Mouse (Mus musculus) layer of hippocampus, adult 9-11 months (tissue): Measurements from ENCODE around the gene Zcchc2.

ENCODE experiments used
- DNase-seq: peaks from one replicate; pipeline ENCODE4 v3.0.0; 2022

The Zcchc2 gene

DNA sequence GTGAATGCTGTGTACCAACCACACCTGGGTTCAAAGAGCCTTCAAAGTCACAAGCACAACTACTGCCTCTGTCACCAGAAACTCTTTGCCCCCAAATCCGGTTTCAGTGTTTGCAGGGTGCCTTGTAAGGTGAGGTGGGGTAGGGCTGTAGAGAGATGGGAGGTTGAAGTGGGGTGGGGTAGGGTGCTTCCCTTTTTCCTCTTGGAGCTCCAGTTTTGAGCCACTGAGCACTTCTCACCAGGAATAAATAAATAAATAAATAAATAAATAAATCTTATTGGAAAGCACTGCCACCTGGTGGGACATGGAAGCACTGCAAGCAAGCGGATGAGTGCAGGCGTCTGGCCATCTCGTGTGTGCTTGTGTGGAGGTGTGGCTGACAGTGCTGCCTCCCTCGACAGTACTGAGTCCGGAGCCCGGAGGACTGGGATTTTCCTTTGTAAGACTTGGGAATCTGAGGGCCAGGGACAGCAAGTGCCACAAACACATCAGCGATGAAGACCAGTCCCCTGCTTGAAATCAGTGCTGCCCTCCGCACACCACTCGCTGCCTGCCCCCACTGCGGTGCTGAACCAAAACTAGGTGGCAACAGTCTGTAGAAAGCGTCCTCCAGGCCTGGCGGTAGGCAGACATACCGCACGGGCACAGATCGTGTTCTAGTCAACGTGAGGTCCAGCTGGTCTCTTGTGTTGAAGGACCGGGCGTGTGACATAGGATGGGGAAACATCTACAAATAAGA, 46.8 kb downstream of the Zcchc2 start:
- DNase-seq: peak; percentile 51

DNA sequence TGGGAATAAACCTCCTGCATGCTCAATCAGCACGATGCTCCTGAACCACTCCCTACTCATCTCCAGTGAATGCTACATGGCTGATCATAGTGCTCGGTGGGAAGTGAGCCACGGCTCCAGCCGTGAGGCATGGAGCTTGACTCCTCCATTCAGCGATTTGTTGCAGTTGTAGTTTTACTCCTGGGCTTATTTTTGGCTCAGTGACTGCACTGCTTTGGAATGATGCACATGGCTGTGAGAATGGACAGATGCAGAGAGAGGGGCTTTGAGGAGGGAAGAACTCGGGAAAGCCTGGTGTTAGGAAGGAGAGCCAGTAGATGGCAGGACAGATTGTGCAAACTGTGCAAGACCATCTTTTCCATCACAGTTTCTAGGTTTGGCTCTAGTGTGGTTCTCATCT, 49.1 kb downstream of the Zcchc2 start:
- no peak for DNase-seq

- DNase-seq: no peak
Measured at GRCm38 (mm10) chr1:106040271-106040670, 50.1 kb downstream of the Zcchc2 start.

DNA sequence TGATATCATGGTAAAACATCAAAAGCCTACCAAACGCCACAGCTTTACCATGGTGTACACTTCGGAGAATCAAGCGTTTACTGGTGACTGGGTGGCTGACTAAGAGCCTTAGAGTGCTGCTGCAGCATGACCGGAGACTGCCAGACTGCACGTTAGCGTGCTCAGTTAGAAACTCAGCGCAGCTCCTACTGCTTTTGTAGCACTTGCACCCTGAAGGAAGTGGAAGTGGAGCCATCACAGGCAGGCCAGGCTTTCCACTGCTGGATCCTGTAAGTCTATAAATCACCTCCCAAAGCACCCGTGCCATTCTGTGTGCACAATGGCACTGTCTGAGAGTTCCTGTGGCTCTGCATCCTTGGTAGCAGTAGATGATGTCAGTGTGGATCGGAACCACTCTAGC, 52.0 kb downstream of the Zcchc2 start:
- no peak for DNase-seq

- no peak for DNase-seq
Measured at GRCm38 (mm10) chr1:106043053-106043820, 53.0 kb downstream of the Zcchc2 start.

- no peak for DNase-seq
Measured at GRCm38 (mm10) chr1:106049036-106049435, 58.8 kb downstream of the Zcchc2 start.

DNA sequence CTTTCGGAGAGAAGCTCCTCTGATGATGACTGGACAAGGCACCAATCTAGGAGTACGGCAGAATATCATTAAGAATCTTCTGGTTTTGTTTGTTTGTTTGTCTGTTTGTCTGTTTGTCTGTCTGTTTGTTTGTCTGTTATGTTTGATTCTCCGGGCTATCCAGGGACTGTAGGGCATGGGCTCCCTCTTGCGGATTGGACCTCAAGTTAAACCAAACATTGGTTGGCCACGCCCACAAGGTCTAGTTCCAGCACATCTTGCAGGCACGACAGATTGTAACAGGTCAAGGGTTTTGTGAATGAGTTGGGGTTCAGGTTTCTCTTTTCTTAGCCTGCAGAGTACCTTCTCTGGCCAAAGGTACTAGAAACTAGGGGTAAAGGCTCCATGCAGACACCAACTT, 64.8 kb downstream of the Zcchc2 start:
- no peak for DNase-seq

DNA sequence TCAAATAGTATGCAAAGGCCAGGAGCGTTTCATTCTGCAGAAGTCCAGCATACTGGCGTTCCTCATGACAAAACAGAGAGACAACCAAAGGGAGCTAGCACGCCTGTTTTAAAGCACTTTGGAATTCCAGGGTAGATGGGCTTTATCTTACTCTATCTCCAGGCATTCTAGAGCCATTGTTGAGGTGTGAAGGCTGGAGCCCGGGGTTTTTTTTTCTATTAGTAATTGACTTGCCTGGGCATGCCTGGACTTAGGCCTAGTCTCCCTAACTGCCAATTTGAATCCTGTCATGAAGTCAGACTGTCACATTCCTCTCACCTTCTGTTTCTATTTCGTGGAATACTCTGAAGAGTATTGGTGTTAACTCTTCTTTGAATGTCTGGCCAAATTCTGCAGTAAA, 68.1 kb downstream of the Zcchc2 start:
- no peak for DNase-seq

DNA sequence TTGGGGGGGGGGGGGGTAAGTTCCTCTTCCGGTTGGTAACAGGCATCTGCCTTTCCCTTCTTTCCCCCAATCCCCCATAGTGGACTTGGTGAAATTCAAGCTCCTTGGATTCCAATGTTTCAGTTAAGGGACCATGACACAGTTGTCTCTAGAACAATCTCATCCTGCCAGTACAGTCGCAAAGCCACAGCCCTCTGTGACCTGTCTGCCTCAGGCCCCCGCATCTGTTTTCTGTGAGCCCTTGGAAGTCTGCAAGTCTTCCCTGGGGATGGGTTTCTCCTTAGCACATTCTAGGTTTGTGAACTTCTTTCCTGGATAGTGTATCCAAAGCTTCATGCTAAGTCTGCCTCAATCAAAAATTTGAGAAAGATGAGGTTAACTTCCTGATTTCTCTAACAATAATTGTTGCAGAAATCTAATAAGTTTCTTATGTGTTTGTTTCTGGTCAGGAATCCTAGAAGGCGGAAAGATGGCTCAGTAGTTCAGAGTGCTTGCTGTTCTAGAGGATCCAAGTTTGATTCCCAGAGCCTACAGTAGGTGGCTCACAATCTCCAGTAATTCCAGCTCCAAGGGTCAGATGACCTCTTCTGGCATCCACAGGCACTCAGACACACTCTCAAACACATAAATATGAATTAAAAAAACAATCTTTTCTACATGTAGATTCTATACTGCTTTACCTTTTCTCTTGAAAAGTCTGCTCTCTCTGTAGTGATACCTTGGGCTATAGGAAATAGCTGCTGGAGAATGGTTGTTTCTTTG, 69.5 kb downstream of the Zcchc2 start:
- DNase-seq: no peak

DNA sequence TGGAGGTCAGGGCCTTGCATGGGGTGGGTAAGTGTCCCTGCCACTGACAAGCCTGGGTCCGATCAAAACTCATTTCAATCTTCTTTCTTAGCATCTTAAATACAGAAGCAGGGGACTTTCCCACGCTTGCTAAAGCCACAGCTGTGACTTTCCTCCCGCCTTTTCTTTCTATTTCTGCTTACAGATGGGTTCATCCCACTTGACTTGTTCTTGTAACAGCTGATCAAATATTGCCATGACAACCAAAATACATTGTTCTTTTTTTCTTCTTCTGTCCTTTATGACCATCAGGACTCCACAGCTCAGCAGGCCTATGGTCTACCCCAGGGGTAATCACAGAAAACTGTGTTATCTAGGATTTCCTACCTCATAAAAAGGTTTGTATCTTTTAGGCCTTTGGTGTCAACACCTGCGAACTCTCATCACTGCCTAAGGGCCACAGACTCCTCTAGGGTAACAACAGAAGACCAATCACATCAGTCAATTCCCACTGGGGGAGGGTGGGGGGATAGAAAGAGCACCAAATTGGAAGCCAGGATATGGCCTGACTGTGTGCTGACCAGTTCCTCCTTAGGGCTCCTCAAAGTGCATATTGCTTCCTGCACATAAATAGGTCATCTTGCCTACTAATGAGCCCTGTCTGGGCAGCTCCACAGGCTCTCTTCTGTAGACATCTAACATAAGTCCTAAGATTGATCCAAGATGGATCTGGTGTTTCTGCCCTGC, 71.1 kb downstream of the Zcchc2 start:
- no peak for DNase-seq

GRCm38 (mm10) chr1:106062891-106063590, 72.8 kb downstream of the Zcchc2 start:
- DNase-seq: no peak

- no peak for DNase-seq
Measured at GRCm38 (mm10) chr1:106063591-106064170, 73.5 kb downstream of the Zcchc2 start.

DNA sequence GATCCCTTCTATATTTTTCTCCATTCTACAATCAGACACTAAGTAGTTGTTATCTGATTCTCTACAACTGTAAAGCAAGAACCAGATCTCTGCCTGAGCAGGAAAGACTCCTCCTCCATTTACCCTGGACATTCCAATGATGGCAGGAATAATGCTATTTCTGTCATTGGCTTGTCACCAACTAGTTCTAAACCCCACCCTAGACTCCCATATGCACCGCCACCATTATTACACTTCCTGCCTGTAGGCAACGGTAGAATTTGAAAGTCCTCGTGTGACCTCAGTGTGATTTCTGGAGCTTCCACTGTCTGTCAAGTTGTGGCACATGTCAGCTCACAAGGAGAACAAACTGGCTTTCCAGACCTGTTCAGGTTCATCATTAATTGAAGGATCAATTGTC, 74.1 kb downstream of the Zcchc2 start:
- DNase-seq: no peak

DNA sequence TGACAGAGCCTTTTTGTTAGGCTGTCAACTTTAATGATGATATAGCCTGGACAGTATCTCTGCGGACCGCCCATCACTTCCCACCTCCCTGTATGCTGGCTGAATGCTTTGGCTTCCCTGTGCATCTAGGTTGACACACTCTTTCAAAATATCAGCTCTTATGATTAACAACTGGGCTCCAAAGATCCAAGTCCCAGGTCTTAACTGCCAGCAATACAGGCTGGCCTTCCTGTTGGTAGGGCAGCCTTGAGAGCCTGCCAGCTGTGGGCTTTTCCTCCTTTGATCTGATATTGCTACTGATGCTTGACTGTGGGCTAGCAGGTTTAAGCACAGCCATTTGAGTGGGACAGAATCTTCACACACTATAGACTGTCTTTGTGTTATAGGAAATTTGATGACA, 74.5 kb downstream of the Zcchc2 start:
- DNase-seq: no peak

DNA sequence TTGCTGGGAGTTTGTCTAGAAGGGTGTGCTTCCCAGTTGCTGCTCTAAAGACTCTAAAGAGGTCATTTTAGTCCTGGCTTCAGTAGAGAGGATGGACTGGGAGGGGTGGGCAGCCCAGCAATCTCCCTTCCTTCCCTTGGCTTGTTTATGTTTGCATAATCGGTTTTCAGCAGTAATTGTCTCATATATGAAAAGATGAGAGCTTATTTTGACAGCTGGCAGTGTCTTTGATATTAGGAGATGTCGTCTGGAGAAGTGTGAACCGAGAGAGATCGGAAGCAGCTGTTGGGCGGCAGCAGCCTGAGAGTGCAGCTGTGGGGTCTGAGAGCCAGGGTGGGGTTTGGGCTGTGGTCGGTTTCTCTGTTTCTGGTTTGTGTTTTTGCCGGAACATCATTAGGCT, 75.5 kb downstream of the Zcchc2 start:
- no peak for DNase-seq

GRCm38 (mm10) chr1:106067306-106067705, 77.1 kb downstream of the Zcchc2 start:
- DNase-seq: no peak

GRCm38 (mm10) chr1:106069867-106070543, 79.8 kb downstream of the Zcchc2 start:
- DNase-seq: no peak

GRCm38 (mm10) chr1:106070814-106071213, 80.6 kb downstream of the Zcchc2 start:
- peak; percentile 16 for DNase-seq

DNA sequence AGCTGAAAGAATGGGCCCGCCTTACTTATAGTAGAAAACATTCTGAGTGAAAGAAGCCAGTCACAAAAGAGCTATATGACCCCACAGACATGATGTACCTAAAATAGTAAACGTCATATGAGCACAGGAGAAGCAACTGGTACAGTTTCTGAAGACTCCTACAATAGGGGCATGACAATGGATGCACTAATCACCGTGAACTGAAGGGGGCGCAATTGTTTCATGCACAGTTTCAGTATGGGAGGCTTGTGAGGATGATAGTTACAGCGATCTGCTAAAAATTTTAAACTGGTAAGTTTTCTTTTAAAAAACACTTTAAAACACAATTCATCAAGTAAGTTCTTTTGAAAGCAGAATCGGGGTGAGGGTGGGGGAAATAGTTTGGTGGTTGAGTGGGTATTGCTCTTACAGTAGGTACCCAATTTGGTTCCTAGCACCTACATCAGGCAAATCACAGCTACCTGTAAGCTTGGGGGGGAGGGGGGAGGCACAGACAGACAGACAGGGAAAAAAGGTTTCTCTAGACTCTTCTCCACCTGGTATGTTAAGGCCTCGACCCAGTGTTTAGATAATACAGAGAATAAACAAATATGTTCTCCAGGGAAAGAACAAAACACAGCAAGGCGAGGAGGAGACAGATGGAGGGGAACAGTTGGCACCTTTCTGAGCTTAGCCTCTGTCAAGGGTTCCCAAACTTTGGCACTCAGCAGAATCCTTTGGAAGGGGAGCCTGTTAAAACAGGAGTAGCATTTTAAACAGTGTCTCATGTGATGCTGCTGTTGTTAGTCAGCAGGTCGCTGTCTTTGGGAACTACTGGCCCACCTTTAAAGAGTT, 81.2 kb downstream of the Zcchc2 start:
- DNase-seq: peak; percentile 79

GRCm38 (mm10) chr1:106072071-106072440, 81.8 kb downstream of the Zcchc2 start:
- peak; percentile 18 for DNase-seq
